Mouse (Mus musculus) brain, embryonic 14.5 days (tissue): Measurements from ENCODE around the gene Itpka. TPM values are rescaled to one million over a fixed set of nuclear protein-coding genes. Genes with fewer than 3 reads are reported as not detected.
"Not testable (repeated sequence)": the region's sequence is repeated elsewhere in the genome, so short reads cannot be mapped to it uniquely, and the experiment has no call there.

ENCODE experiments used
- DNase-seq: peaks from one replicate; pipeline ENCODE4 v3.0.0-alpha.2; 2011; ENCODE audit warnings: low read depth
- CTCF ChIP-seq: fragments of 200-500 bp; IDR thresholded peaks from 2 replicates; pipeline ENCODE4 v1.5.1; 2012; ENCODE audit warnings: inconsistent platforms, mild to moderate bottlenecking, moderate library complexity, borderline replicate concordance; ENCODE audit not compliant: insufficient read depth, insufficient read length; ENCODE audit errors: extremely low read depth
- POLR2A ChIP-seq: fragments of 200-500 bp; IDR thresholded peaks from 2 replicates; pipeline ENCODE4 v1.6.1; 2012; ENCODE audit warnings: mild to moderate bottlenecking, inconsistent platforms, borderline replicate concordance; ENCODE audit not compliant: poor library complexity, insufficient read depth, insufficient read length, severe bottlenecking; ENCODE audit errors: extremely low read depth
- polyA plus RNA-seq: library from polyadenylated mRNA; depleted of rRNA; stranded (reverse); fragments of >200 nt; gene quantifications from 2 replicates; pipeline ENCODE4 v1.2.3, GENCODE M21; 2012; rRNA removed

Itpka gene
- 0.42 and 0.68 TPM in 2 replicates for polyA plus RNA-seq

GRCm38 (mm10) chr2:119741581-119742411 lies at the start of gene Itpka:
TSS of gene Itpka (plus strand) at chr2:119742337.
- DNase-seq, result peak; percentile 66
- TF ChIP-seq POLR2A, result 0 out of 2 replicates have a peak, but pooled peaks have one; percentile 25
- TF ChIP-seq CTCF, result no peak

- DNase-seq, result no peak
- no peak for TF ChIP-seq CTCF
Measured at GRCm38 (mm10) chr2:119694826-119695225, 47.3 kb upstream of the Itpka start.

GRCm38 (mm10) chr2:119696111-119696510 lies 46.0 kb upstream of the Itpka start:
- no peak for DNase-seq
- TF ChIP-seq CTCF (no peak), POLR2A (no peak)

GRCm38 (mm10) chr2:119698472-119698871 lies 43.7 kb upstream of the Itpka start:
- TF ChIP-seq POLR2A (no peak), CTCF (no peak)
- no peak for DNase-seq

GRCm38 (mm10) chr2:119699962-119700361 lies 42.2 kb upstream of the Itpka start:
- DNase-seq, result no peak
- TF ChIP-seq CTCF (no peak), POLR2A (no peak)

- DNase-seq, result no peak
Measured at GRCm38 (mm10) chr2:119703171-119703570, 39.0 kb upstream of the Itpka start.

GRCm38 (mm10) chr2:119707676-119708075 lies 34.5 kb upstream of the Itpka start:
- no peak for DNase-seq
- TF ChIP-seq POLR2A (no peak), CTCF (no peak)

More at GRCm38 (mm10) chr2:119703171-119703570, 39.0 kb upstream of the Itpka start:
- TF ChIP-seq CTCF, result no peak
- TF ChIP-seq POLR2A, result no peak

GRCm38 (mm10) chr2:119710011-119710410 lies 32.1 kb upstream of the Itpka start:
- DNase-seq, result no peak
- TF ChIP-seq POLR2A (no peak), CTCF (no peak)

- not testable (repeated sequence) for DNase-seq
Measured at GRCm38 (mm10) chr2:119715868-119716267, 26.3 kb upstream of the Itpka start.

GRCm38 (mm10) chr2:119721070-119721469 lies 21.1 kb upstream of the Itpka start:
- no peak for TF ChIP-seq POLR2A
- no peak for TF ChIP-seq CTCF
- no peak for DNase-seq

GRCm38 (mm10) chr2:119727762-119728416 lies 14.2 kb upstream of the Itpka start:
- TF ChIP-seq CTCF (no peak), POLR2A (no peak)
- DNase-seq, result no peak

- TF ChIP-seq POLR2A (no peak), CTCF (no peak)
- no peak for DNase-seq
Measured at GRCm38 (mm10) chr2:119730735-119731134, 11.4 kb upstream of the Itpka start.

GRCm38 (mm10) chr2:119737124-119737523 lies 5.0 kb upstream of the Itpka start:
- DNase-seq, result no peak
- TF ChIP-seq POLR2A, result no peak
- TF ChIP-seq CTCF, result no peak
